Mouse (Mus musculus): ENCODE data around the gene Cdkn1a.
"Not testable (repeated sequence)": the region's sequence is repeated elsewhere in the genome, so short reads cannot be mapped to it uniquely, and the experiment has no call there.

The Cdkn1a gene

GRCm38 (mm10) chr17:29060946-29061345 lies 29.8 kb upstream of the Cdkn1a start:
- DNase-seq, result no peak

- DNase-seq, result peak; percentile 52 to 53
These were observed 28.4 kb upstream of the Cdkn1a start for GRCm38 (mm10) chr17:29062119-29063035.

GRCm38 (mm10) chr17:29063121-29063987 lies 27.4 kb upstream of the Cdkn1a start:
- no peak for DNase-seq

GRCm38 (mm10) chr17:29063988-29064285 lies 26.8 kb upstream of the Cdkn1a start:
- DNase-seq, result no peak

DNA sequence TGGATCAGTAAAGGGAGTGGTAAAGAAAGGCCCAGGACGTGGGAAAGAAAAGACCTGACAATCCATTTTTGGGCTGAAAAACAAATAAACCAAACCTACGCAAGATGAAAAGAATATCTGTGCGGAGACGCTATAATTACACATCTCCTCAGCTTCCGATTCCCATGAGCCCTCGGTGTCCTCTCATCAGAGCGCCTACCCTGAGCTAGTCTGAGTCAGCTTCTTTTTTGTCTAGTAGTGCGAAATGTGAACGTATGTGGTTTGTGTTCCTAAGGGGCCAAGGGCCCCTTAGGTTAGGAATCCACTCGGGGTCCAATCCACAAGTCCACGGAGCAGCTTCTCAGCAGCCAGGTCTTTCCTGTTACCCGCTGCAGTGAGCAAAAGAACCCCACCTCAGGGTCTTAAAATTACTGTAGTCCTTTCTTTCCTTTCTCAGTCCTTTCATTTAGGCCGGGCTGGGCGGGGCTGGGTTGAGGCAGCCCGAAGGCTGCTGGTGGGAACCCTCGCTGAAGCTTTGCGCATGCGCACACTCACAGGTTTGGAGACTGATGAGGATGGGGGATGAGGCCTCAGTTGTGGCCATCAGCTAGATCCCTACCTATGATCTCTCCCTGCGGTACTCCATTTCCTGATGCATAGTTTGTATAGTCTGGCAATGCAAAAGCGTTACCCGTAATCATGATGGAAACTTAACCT lies 25.4 kb upstream of the Cdkn1a start:
- no peak for DNase-seq

GRCm38 (mm10) chr17:29065971-29066370 lies 24.8 kb upstream of the Cdkn1a start:
- DNase-seq, result no peak

DNA sequence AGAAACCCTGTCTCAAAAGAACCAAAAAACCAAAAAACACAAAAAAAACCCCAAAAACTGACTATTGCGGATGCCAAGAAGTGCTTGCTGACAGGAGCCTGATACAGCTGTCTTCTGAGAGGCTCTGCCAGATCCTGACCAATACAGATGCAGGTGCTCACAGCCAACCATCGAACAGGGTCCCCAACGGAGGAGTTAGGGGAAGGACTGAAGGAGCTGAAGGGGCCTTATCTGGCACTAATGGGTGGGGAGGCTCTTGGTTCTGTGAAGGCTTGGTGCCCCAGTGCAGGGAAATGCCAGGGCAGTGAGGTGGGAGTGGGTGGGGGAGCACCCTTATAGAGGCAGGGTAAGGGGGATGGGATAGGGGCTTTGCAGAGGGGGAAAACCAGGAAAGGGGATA lies 23.4 kb upstream of the Cdkn1a start:
- DNase-seq, result not testable (repeated sequence)

DNA sequence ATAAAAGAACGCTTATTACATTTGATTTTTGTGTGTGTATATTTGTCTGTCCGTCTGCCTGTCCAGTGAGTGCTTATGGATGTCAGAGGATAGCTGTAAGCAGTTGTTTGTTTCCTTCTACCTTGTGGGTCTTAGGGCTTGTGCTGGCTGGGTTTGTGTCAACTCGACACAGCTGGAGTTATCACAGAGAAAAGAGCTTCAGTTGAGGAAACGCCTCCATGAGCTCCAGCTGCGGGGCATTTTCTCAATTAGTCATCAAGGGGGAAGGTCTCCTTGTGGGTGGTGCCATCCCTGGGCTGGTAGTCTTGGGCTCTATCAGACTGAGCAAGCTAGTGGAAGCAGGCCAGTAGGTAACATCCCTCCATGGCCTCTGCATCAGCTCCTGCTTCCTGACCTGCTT lies 22.9 kb upstream of the Cdkn1a start:
- DNase-seq, result no peak

- no peak for DNase-seq
These were observed 21.7 kb upstream of the Cdkn1a start for GRCm38 (mm10) chr17:29069063-29069462.

DNA sequence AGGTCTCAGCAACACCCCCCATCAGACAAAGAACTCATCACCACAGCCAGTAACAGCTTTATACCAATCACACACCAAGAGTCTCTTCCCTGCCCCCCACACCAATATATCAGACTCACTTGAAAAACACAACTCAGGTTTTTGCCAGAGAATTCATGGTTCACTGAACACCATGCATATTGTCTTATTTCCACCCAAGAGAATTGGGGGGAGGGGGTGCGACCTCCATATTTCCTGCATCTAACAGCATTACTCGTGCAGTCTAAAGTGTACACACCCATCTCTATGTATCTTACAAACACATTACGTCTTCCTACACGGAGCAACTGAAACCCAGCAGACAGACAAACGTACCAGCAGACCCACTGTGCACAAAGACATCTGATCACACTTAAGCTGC lies 19.0 kb upstream of the Cdkn1a start:
- DNase-seq, result peak in 1 of 2 experiments; percentile 13

DNA sequence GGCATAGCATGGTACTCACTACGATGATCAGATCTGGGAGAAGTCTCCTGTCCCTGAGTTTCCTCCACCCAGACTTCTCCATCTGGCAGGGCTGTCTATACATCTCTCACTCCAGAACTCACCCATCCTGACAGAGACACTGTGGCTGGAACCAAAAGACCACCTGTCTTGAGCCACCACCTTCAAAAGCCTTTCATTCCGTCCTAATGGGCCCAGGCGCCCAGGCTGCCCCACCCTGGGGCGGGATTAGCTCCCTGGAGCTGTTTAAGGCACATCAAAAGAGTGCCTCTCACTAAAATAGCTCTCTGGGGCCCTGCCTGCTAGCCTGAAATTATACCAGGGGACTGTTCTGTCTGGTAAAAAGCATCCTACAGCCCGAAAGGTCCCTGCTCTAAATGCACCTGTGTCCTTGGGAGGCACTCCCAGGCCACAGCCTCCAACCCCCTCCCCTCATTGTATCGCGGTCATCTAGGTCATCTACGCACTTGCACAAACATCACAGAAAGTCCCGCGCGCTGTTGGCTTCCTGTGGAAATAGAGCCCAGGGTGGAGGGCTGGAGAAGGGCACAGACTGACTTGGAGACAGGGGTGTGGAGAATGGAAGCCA lies 18.0 kb upstream of the Cdkn1a start:
- no peak for DNase-seq

DNA sequence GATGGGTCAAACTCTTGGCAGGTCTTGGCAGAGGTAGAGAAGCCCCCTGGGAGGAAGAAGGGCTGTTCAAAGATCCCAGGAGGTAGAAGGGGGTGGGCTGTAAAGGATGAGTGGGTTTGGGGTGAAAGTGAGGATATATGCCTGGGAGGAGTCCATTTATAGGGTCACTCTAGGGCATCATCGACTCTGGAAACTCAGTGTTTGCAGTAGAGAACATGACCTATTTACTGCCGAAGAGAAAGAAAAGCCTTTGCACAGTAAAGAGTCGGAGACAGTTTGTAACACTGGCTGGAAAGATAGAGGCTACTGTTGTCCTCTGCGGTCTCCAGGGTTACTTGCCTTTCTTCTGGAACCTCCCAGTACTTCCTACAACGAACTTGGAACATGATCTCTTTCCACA lies 17.5 kb upstream of the Cdkn1a start:
- no peak for DNase-seq

DNA sequence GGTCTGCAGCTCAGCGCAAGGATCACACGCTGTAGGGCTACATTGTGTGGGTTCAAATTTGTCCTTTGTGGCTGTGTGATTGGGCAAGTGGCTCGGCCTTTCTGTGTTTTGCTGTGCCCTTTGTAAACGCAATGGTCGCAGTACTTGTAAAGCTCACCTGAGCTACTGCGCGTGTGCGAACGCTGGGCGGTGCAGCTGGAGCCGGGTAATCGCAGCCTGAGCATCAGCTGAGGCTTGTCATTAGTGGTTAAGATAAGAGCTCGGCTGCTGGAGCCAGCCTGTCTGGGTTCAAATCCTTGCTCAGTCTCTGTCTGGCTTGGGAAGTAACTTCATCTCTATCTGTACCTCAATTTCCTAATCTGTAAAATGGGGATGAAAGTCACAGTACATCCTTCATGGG lies 16.7 kb upstream of the Cdkn1a start:
- DNase-seq, result no peak

- DNase-seq, result no peak
These were observed 14.5 kb upstream of the Cdkn1a start for GRCm38 (mm10) chr17:29076235-29076634.

DNA sequence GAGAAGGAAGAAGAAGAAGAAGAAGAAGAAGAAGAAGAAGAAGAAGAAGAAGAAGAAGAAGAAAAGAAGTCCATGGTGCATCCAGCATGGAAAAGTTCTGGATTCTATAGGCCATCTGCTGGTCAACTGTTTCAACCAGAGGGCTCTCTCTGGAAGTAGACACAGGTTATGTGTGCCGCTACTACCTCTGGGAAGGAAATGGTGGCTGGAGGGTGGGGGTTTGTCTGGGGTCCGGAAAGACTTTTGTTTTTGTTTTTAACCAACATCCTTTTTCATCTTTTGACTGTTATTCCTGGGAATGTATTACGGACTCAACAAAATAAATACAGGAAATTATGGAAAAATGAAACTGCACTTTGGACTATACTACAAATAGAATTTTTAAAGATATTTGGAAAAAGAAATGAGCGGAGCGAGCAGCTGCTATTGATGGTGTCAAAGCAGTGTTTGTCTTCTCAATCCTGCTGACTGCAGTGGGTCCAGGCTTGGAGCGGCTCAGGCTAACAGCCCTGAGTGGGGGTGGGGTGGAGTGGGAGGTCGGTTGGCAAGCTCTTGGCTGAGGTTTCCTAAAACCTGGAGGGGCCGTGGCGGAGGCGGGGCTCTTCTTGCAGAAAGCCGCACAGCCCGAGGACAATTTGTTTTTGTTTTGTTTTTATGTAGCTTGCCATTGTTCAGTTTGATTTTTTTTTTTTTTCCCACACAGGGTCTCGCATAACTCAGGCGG lies 12.8 kb upstream of the Cdkn1a start:
- DNase-seq, result no peak

GRCm38 (mm10) chr17:29078519-29079383 lies 12.0 kb upstream of the Cdkn1a start:
- DNase-seq, result no peak

- peak in 1 of 2 experiments; percentile 9 for DNase-seq
These were observed 9.8 kb upstream of the Cdkn1a start for GRCm38 (mm10) chr17:29080758-29081617.

DNA sequence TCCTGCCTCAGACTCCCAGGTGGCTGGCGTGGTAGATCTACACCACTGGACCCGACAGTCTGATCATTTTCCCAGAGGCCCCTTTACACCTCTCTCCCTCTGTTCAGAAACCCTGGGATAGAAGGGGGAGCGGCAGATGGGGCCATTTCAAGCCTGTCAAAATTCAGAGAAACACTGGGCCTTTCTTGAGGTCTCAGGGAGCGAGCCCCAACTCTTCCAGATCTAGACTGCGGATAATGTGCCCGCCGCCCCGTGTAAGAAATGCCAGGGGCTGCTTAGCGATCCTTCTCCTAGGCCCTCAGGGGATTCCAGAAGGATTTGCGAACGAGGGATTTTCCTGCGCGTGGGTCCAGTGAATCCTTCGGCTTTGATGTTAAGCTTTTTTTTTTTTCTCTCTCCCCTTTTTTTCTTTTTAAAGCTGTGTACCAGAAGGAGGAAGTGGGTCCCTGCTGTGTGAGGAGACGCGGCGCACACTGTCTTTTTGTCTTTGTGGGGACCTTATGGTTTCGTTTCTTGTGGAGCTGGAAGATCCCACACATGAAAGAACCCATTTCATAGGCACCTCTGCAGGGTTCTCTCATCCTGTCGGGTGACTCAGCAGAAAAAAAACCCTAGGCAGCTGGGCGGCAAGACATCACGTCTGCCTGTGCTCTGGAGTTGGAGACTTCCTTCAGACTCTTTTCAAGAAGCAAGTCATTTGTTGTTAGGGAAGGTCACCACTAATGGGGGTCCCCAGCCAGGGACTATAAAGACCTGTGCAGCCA lies 9.0 kb upstream of the Cdkn1a start:
- DNase-seq, result peak; percentile 32 to 38

DNA sequence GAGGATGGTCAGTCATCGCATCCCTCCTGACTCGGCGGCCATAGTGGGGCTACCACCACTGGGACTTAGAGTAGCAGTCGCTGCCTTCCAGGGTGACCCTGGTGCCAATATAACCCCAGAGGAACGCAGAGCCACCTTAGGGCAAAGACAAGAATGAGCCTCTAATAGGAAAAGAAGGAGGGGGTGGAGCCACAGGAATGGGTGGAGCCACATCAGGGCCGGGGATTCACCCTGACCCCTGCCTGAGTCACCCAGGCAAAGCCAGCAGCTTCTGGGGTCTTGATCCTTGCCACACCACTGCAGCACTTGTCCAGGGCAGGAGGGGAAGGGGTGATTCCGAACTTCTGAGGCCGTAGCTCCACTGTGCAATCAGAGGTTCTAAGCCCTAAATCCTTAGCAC lies 7.2 kb upstream of the Cdkn1a start:
- no peak for DNase-seq
